Mouse (Mus musculus): Measurements from ENCODE around the gene Tmem161a.

Gene Tmem161a

GRCm38 (mm10) chr8:70172043-70172681 lies at the start of gene Tmem161a:
Gene Tmem161a (plus strand): TSS chr8:70172356.
- in situ Hi-C loops (cut with MboI, MseI) = no loop called here

- in situ Hi-C loops (cut with MboI, MseI) = no loop called here
Measured at GRCm38 (mm10) chr8:70122863-70123262, 49.3 kb upstream of the Tmem161a start.

- in situ Hi-C loops (cut with MboI, MseI) = no loop called here
Measured at GRCm38 (mm10) chr8:70124992-70125391, 47.2 kb upstream of the Tmem161a start.

GRCm38 (mm10) chr8:70128435-70128834 lies 43.7 kb upstream of the Tmem161a start:
- in situ Hi-C loops (cut with MboI, MseI) = no loop called here

- in situ Hi-C loops (cut with MboI, MseI) = no loop called here
Measured at GRCm38 (mm10) chr8:70129309-70129952, 42.7 kb upstream of the Tmem161a start.

- in situ Hi-C loops (cut with MboI, MseI) = no loop called here
Measured at GRCm38 (mm10) chr8:70130066-70130465, 42.1 kb upstream of the Tmem161a start.

GRCm38 (mm10) chr8:70131166-70131883 lies 40.8 kb upstream of the Tmem161a start, which contains the start of gene Nr2c2ap:
Gene Nr2c2ap (plus strand): TSS chr8:70131333.
- in situ Hi-C loops (cut with MboI, MseI) = no loop called here

- in situ Hi-C loops (cut with MboI, MseI) = no loop called here
Measured at GRCm38 (mm10) chr8:70134086-70134485, 38.1 kb upstream of the Tmem161a start.

- in situ Hi-C loops (cut with MboI, MseI) = no loop called here
Measured at GRCm38 (mm10) chr8:70134931-70135330, 37.2 kb upstream of the Tmem161a start.

- in situ Hi-C loops (cut with MboI, MseI) = no loop called here
Measured at GRCm38 (mm10) chr8:70136591-70136990, 35.6 kb upstream of the Tmem161a start.

GRCm38 (mm10) chr8:70137890-70138289 lies 34.3 kb upstream of the Tmem161a start:
- in situ Hi-C loops (cut with MboI, MseI) = no loop called here

- in situ Hi-C loops (cut with MboI, MseI) = no loop called here
Measured at GRCm38 (mm10) chr8:70139026-70139857, 32.9 kb upstream of the Tmem161a start, which contains the start of the genes Rfxank, Borcs8 and Mef2b. Gene Rfxank (minus strand): TSS chr8:70139154. Gene Borcs8 (plus strand): TSS chr8:70139499. Gene Mef2b (plus strand): TSS chr8:70139711.

- in situ Hi-C loops (cut with MboI, MseI) = no loop called here
Measured at GRCm38 (mm10) chr8:70139981-70140380, 32.2 kb upstream of the Tmem161a start.

- in situ Hi-C loops (cut with MboI, MseI) = no loop called here
Measured at GRCm38 (mm10) chr8:70147678-70148607, 24.2 kb upstream of the Tmem161a start.

GRCm38 (mm10) chr8:70150158-70150557 lies 22.0 kb upstream of the Tmem161a start:
- in situ Hi-C loops (cut with MboI, MseI) = no loop called here

GRCm38 (mm10) chr8:70152537-70153257 lies 19.5 kb upstream of the Tmem161a start:
- in situ Hi-C loops (cut with MboI, MseI) = no loop called here

GRCm38 (mm10) chr8:70157240-70157800 lies 14.8 kb upstream of the Tmem161a start:
- in situ Hi-C loops (cut with MboI, MseI) = no loop called here

- in situ Hi-C loops (cut with MboI, MseI) = no loop called here
Measured at GRCm38 (mm10) chr8:70158069-70158853, 13.9 kb upstream of the Tmem161a start.

- in situ Hi-C loops (cut with MboI, MseI) = no loop called here
Measured at GRCm38 (mm10) chr8:70159211-70159610, 12.9 kb upstream of the Tmem161a start.

Measured in T-helper 1 cell (primary cell).